Mouse (Mus musculus) liver, embryonic 14.5 days (tissue): ENCODE data around the gene Phc2.

Experiments
- CTCF ChIP-seq: IDR thresholded peaks from 2 replicates; pipeline ENCODE4 v1.5.1; 2016; ENCODE audit warnings: antibody characterized with exemption, low read depth, control low read depth
- EP300 ChIP-seq: IDR thresholded peaks from 2 replicates; pipeline ENCODE4 v1.6.1; 2016; ENCODE audit warnings: antibody characterized with exemption, low read depth

GRCm38 (mm10) chr4:128681126-128681525, 26.6 kb downstream of the Phc2 start:
- TF ChIP-seq CTCF (peak; percentile 41; the same call in 1 of the 2 replicates), EP300 (no peak)
